Mouse (Mus musculus) bone marrow macrophage, adult 2 months (primary cell): ENCODE measurements around the gene E030018B13Rik. TPM values are rescaled to one million over a fixed set of nuclear protein-coding genes. Genes with fewer than 3 reads are reported as not detected.

Experiments used
- H3K27ac ChIP-seq: 2 replicates; pipeline ENCODE4 v1.5.1; 2012; ENCODE audit warnings: low read depth, low read length; ENCODE audit not compliant: insufficient read depth
- H3K4me1 ChIP-seq: 2 replicates; pipeline ENCODE4 v1.6.1; 2012; ENCODE audit warnings: low read length; ENCODE audit not compliant: control insufficient read depth, insufficient read depth
- H3K4me3 ChIP-seq: 2 replicates; pipeline ENCODE4 v1.5.1; 2012; ENCODE audit warnings: mild to moderate bottlenecking, low read length, moderate library complexity; ENCODE audit not compliant: insufficient read depth
- CTCF ChIP-seq: IDR thresholded peaks from 2 replicates; pipeline ENCODE4 v1.5.1; 2012; ENCODE audit warnings: low read depth, mild to moderate bottlenecking, low read length, moderate library complexity
- POLR2A ChIP-seq: IDR thresholded peaks from 2 replicates; pipeline ENCODE4 v1.6.1; 2012; ENCODE audit warnings: mild to moderate bottlenecking, low read depth, low read length, borderline replicate concordance
- polyA plus RNA-seq: library from polyadenylated mRNA; stranded (reverse); fragments of >200 nt; gene quantifications from 2 replicates; pipeline ENCODE4 v1.2.4, GENCODE M21; 2012; ENCODE audit not compliant: missing spikeins, insufficient read depth, insufficient read length

E030018B13Rik gene
- polyA plus RNA-seq, 1 experiment: not detected

GRCm38 (mm10) chr7:63957872-63958640 lies 41.4 kb downstream of the E030018B13Rik start:
- Histone ChIP-seq H3K4me1 (no peaks in the 10 kb centered on the region), H3K4me3 (no peak overlapping the region), H3K27ac (no peak overlapping the region)
- TF ChIP-seq POLR2A: no peak

GRCm38 (mm10) chr7:63963632-63964031 lies 47.0 kb downstream of the E030018B13Rik start:
- Histone ChIP-seq H3K4me3 (no peak overlapping the region), H3K4me1 (peaks cover 15% of the 10 kb centered on the region), H3K27ac (no peak overlapping the region)
- no peak for TF ChIP-seq CTCF
- TF ChIP-seq POLR2A: no peak

GRCm38 (mm10) chr7:63964121-63964520 lies 47.5 kb downstream of the E030018B13Rik start:
- Histone ChIP-seq H3K4me1 (peaks cover 15% of the 10 kb centered on the region), H3K4me3 (no peak overlapping the region), H3K27ac (no peak overlapping the region)
- TF ChIP-seq CTCF (no peak), POLR2A (no peak)

GRCm38 (mm10) chr7:63965135-63965534 lies 48.5 kb downstream of the E030018B13Rik start:
- peaks cover 15% of the 10 kb centered on the region for H3K4me1 ChIP-seq
- H3K27ac ChIP-seq: no peak overlapping the region
- no peak overlapping the region for H3K4me3 ChIP-seq
- TF ChIP-seq CTCF: no peak
- no peak for TF ChIP-seq POLR2A

GRCm38 (mm10) chr7:63965635-63966418 lies 49.2 kb downstream of the E030018B13Rik start:
- no peak for TF ChIP-seq POLR2A
- TF ChIP-seq CTCF: no peak
- no peak overlapping the region for H3K4me3 ChIP-seq
- peaks cover 15% of the 10 kb centered on the region for H3K4me1 ChIP-seq
- H3K27ac ChIP-seq: no peak overlapping the region

- no peak overlapping the region for H3K27ac ChIP-seq
- peaks cover 15% of the 10 kb centered on the region for H3K4me1 ChIP-seq
- TF ChIP-seq POLR2A (no peak), CTCF (no peak)
- no peak overlapping the region for H3K4me3 ChIP-seq
Observed at GRCm38 (mm10) chr7:63969941-63970340, 53.3 kb downstream of the E030018B13Rik start.

Other genes with a start within 250 kb of the E030018B13Rik start
- gene Klf13, start 22.1 kb downstream of the E030018B13Rik start, polyA plus RNA-seq: 73.0 and 75.3 TPM in 2 replicates
- not detected in 2 replicates for gene Trpm1, start 237.0 kb downstream of the E030018B13Rik start, polyA plus RNA-seq